Mouse (Mus musculus) urinary bladder, postnatal 36 days (tissue): Measurements from ENCODE around the gene B3gat1.

Source experiments
- DNase-seq, 2 experiments: peaks; one replicate each; pipeline ENCODE4 v3.0.0; 2022; ENCODE audit warnings: low spot score in 2 of 2, mixed read lengths in 1 of 2

Gene B3gat1

GRCm38 (mm10) chr9:26733206-26733891 lies at the start of gene B3gat1:
Gene B3gat1 (plus strand): TSS chr9:26733728.
- no peak for DNase-seq

- no peak for DNase-seq
These were observed 44.4 kb upstream of the B3gat1 start for GRCm38 (mm10) chr9:26689171-26689570.

GRCm38 (mm10) chr9:26689956-26690698 lies 43.4 kb upstream of the B3gat1 start:
- no peak for DNase-seq

- DNase-seq, result no peak
These were observed 40.9 kb upstream of the B3gat1 start for GRCm38 (mm10) chr9:26692641-26693040.

GRCm38 (mm10) chr9:26694656-26695055 lies 38.9 kb upstream of the B3gat1 start:
- no peak for DNase-seq

- no peak for DNase-seq
These were observed 38.4 kb upstream of the B3gat1 start for GRCm38 (mm10) chr9:26695178-26695577.

- no peak for DNase-seq
These were observed 35.2 kb upstream of the B3gat1 start for GRCm38 (mm10) chr9:26698286-26698685.

GRCm38 (mm10) chr9:26700329-26700728 lies 33.2 kb upstream of the B3gat1 start:
- no peak for DNase-seq

- DNase-seq, result no peak
These were observed 15.1 kb upstream of the B3gat1 start for GRCm38 (mm10) chr9:26718388-26718787.

- no peak for DNase-seq
These were observed 11.8 kb upstream of the B3gat1 start for GRCm38 (mm10) chr9:26721771-26722170.

- DNase-seq, result no peak
These were observed 7.8 kb upstream of the B3gat1 start for GRCm38 (mm10) chr9:26725709-26726108.

GRCm38 (mm10) chr9:26727445-26727844 lies 6.1 kb upstream of the B3gat1 start:
- no peak for DNase-seq

GRCm38 (mm10) chr9:26728556-26728955 lies 5.0 kb upstream of the B3gat1 start:
- DNase-seq, result no peak

GRCm38 (mm10) chr9:26733986-26734385 lies 458 bp downstream of the B3gat1 start:
- DNase-seq, result no peak

- DNase-seq, result no peak
These were observed 3.6 kb downstream of the B3gat1 start for GRCm38 (mm10) chr9:26737116-26737515.

GRCm38 (mm10) chr9:26742817-26743216 lies 9.3 kb downstream of the B3gat1 start:
- no peak for DNase-seq

- DNase-seq, result no peak
These were observed 13.6 kb downstream of the B3gat1 start for GRCm38 (mm10) chr9:26747121-26747520.

GRCm38 (mm10) chr9:26748893-26749292 lies 15.4 kb downstream of the B3gat1 start:
- DNase-seq, result no peak

- DNase-seq, result no peak
These were observed 26.6 kb downstream of the B3gat1 start for GRCm38 (mm10) chr9:26760081-26760480.

GRCm38 (mm10) chr9:26760576-26760975 lies 27.0 kb downstream of the B3gat1 start:
- no peak for DNase-seq

- DNase-seq, result no peak
These were observed 28.9 kb downstream of the B3gat1 start for GRCm38 (mm10) chr9:26762477-26762876.

- DNase-seq, result no peak
These were observed 34.7 kb downstream of the B3gat1 start for GRCm38 (mm10) chr9:26768181-26768580.

GRCm38 (mm10) chr9:26775700-26776099 lies 42.2 kb downstream of the B3gat1 start:
- no peak for DNase-seq
